Mouse (Mus musculus) bone marrow, adult 2 months (tissue): ENCODE data around the gene Gm8265. TPM values are rescaled to one million over a fixed set of nuclear protein-coding genes. Genes with fewer than 3 reads are reported as not detected.
"Not testable (repeated sequence)": the region's sequence is repeated elsewhere in the genome, so short reads cannot be mapped to it uniquely, and the experiment has no call there.

ENCODE experiments used
- H3K27ac ChIP-seq: fragments of 200-500 bp; 2 replicates; pipeline ENCODE4 v1.5.1; 2012; ENCODE audit warnings: low read depth, mild to moderate bottlenecking, control low read depth, inconsistent platforms, low read length; ENCODE audit not compliant: control insufficient read depth, poor library complexity, insufficient read depth
- H3K4me1 ChIP-seq: fragments of 200-500 bp; 2 replicates; pipeline ENCODE4 v1.6.1; 2011; ENCODE audit warnings: low read length; ENCODE audit not compliant: control insufficient read depth, insufficient read depth
- H3K4me3 ChIP-seq: fragments of 200-500 bp; replicated peaks from 2 replicates; pipeline ENCODE3; 2011; ENCODE audit warnings: mild to moderate bottlenecking, low read depth, low read length, control low read depth; ENCODE audit not compliant: control insufficient read depth
- WGBS: fragments of 180-500 bp; shearing (Covaris S2); methylation state at CpG from one replicate; pipeline ENCODE4 v1.1.7; 2018; 5-methylcytosine and 5-hydroxymethylcytosine counted together
- polyA plus RNA-seq: library from polyadenylated mRNA; stranded (reverse); fragments of >200 nt; gene quantifications from 2 replicates; pipeline ENCODE4 v1.2.4, GENCODE M21; 2011; ENCODE audit warnings: low replicate concordance; ENCODE audit not compliant: missing spikeins, insufficient read depth, insufficient read length

Gm8265 gene
- polyA plus RNA-seq: not detected in 2 replicates

DNA sequence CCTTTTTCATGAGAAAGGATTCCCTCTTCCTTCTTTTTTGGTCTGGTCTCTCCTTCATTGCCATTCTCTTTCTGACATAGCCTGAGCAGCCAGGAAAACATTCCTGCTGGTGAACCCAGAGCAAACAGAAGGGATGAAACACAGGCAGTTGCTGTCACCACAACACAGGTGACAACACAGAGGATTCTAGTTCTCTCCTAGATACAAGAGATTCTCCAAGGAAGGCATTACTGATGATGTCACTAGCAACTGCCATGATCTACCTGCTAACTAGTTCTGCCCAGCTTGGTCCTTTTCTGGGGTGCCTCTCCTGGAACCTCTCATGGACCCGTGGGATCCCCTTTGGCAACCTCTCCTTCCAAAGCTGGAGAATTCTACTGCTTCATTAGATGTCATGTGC, at the start of gene Gm8265:
Gm8265 (minus strand) TSS at position 101 of the 400 bp plus-strand sequence.
- not testable (repeated sequence) for H3K4me1 ChIP-seq, H3K27ac ChIP-seq, H3K4me3 ChIP-seq
- WGBS: no CpG with 5 or more reads among the region's 1 CpGs

Other genes with a start within 250 kb of the Gm8265 start
- gene Gm3500, start 244.0 kb downstream of the Gm8265 start, polyA plus RNA-seq: not detected in 2 replicates
- not detected in 2 replicates for gene Gm3194, start 177.6 kb downstream of the Gm8265 start, polyA plus RNA-seq
- gene Gm8246, start 155.2 kb downstream of the Gm8265 start, polyA plus RNA-seq: not detected in 2 replicates
- not detected in 2 replicates for gene Gm3187, start 148.8 kb downstream of the Gm8265 start, polyA plus RNA-seq
- gene Gm3488, start 131.4 kb downstream of the Gm8265 start, polyA plus RNA-seq: not detected in 2 replicates
- gene Gm3532, start 94.5 kb downstream of the Gm8265 start, polyA plus RNA-seq: not detected in 2 replicates
- not detected in 2 replicates for gene Gm9603, start 54.4 kb upstream of the Gm8265 start, polyA plus RNA-seq
- not detected in 2 replicates for gene Gm3373, start 108.5 kb upstream of the Gm8265 start, polyA plus RNA-seq
- gene Gm3383, start 175.0 kb upstream of the Gm8265 start, polyA plus RNA-seq: not detected in 2 replicates
- gene Gm3424, start 197.3 kb upstream of the Gm8265 start, polyA plus RNA-seq: not detected in 2 replicates
- not detected in 2 replicates for gene Gm8237, start 247.4 kb upstream of the Gm8265 start, polyA plus RNA-seq